Mouse (Mus musculus) ES-Bruce4 (cell line): ENCODE measurements around the gene Pax7.

ENCODE experiments used
- CTCF ChIP-seq: IDR thresholded peaks from one replicate; pipeline ENCODE4 v1.8.1; 2011; ENCODE audit warnings: low read depth, low read length
- POLR2A ChIP-seq: IDR thresholded peaks from one replicate; pipeline ENCODE4 v1.8.1; 2011; ENCODE audit warnings: low read length; ENCODE audit not compliant: insufficient read depth

DNA sequence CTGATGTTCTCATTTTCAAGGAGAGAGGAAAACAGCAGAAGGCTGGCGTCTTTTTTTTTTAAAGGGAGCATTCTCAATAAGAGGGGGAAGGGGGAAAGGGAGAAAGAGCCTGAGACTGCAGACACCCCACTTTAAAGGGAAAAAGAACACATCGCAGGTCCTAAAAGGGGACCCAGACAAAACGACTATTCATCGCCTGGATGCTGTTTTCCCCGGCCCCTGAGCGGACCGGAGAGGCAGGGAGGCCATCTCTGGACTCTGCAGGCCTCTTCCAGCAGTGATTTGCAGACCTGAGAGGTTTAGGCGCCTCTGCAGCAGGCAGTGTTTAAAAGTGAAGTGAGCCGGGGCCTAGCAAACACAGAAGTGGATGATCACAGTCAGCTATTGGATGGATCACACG, 25.5 kb downstream of the Pax7 start:
- TF ChIP-seq POLR2A (no peak), CTCF (no peak)
